Mouse (Mus musculus) C2C12 (cell line): Measurements from ENCODE around the gene Stab1.

ENCODE experiments used
- CEBPB ChIP-seq: IDR thresholded peaks from one replicate; pipeline ENCODE4 v1.6.1; 2011; ENCODE audit warnings: low read depth, mild to moderate bottlenecking, control low read depth, moderate library complexity
- CTCF ChIP-seq: IDR thresholded peaks from one replicate; pipeline ENCODE4 v1.5.1; 2011; ENCODE audit not compliant: control insufficient read depth, insufficient read depth, insufficient read length
- FOSL1 ChIP-seq: IDR thresholded peaks from one replicate; pipeline ENCODE4 v1.8.0; 2011; ENCODE audit warnings: mild to moderate bottlenecking, low read length; ENCODE audit not compliant: poor library complexity, insufficient read depth, severe bottlenecking
- MAX ChIP-seq: IDR thresholded peaks from one replicate; pipeline ENCODE4 v1.6.1; 2011; ENCODE audit warnings: mild to moderate bottlenecking, control low read depth
- MYOD1 ChIP-seq: IDR thresholded peaks from one replicate; pipeline ENCODE4 v1.6.1; 2011; ENCODE audit warnings: low read depth; ENCODE audit not compliant: control insufficient read depth, insufficient read length
- MYOG ChIP-seq: IDR thresholded peaks from one replicate; pipeline ENCODE4 v1.6.1; 2011; ENCODE audit not compliant: control insufficient read depth, insufficient read length; ENCODE audit errors: extremely low read depth
- USF1 ChIP-seq: IDR thresholded peaks from one replicate; pipeline ENCODE4 v1.6.1; 2011; ENCODE audit warnings: low read depth, mild to moderate bottlenecking, control low read depth, moderate library complexity

GRCm38 (mm10) chr14:31214684-31215083, 46.2 kb upstream of the Stab1 start:
- TF ChIP-seq CTCF (no peak), CEBPB (no peak), FOSL1 (no peak), MAX (no peak), USF1 (no peak), MYOG (no peak), MYOD1 (no peak)
